Mouse (Mus musculus): ENCODE results near the gene Tmem190. TPM values are rescaled to one million over a fixed set of nuclear protein-coding genes. Genes with fewer than 3 reads are reported as not detected.

Tmem190 gene
- polyA plus RNA-seq (2012) = not detected in 2 replicates

DNA sequence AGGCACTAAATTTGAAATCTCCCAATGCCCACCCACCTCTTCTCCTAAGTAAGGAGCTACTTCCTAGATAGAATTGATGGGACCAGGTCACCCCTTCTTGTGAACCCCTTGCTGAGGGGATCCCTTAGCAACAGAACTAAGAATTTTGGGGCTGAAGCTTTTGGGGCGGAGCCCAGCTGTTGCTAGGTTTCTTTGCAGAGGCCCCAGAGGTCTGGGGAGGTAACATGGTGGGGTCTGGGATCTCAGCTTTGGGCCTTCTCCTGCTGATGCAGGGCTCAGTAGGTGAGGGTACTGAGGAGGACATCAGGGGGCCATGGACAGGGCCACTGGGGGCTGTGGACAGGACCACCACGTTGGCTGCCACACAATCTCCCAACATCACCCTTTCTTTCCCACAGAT, at the start of gene Tmem190, which contains the start of gene Il11:
TSS of gene Tmem190 (plus strand) at position 179 of the 400 bp plus-strand sequence.
TSS of gene Il11 (minus strand) at position 101 of the 400 bp plus-strand sequence.
- Histone ChIP-seq H3K4me3 (replicated peaks) (no peak within 1 kb of the TSS), H3K36me3 (ENCODE audit: control insufficient read depth) (peaks cover 22% of the 10 kb centered on the region), H3K9me3 (ENCODE audit: control insufficient read depth, low read length) (no peaks in the 10 kb centered on the region), H3K4me1 (ENCODE audit: control insufficient read depth) (peaks cover 46% of the 10 kb centered on the region), H3K27me3 (ENCODE audit: control insufficient read depth) (peaks cover 42% of the 10 kb centered on the region)
- TF ChIP-seq TAL1 (IDR thresholded peaks at IDR 0.05; ENCODE audit: low read length) (no peak), GATA1 (IDR thresholded peaks at IDR 0.05; ENCODE audit: low read length) (no peak)

DNA sequence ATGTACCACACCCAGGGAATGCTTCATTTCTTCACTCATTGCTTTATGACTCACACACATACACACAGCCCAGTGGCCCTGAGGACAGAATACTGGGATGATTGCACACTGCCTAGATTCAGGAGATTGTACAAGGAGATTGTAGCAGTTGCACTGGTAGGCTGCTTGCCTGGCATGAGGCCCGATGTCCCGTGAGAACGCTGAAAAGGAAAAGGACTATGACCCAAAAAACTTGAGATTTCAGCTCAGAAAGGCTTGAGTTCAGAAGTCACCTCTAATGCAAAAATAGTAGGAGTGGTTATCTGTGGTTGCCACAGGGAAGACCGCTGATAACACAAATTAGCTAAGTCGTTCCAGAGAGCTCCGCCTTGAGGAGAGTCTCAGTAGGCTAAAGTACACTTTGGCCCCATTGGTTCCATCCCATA, 49.8 kb upstream of the Tmem190 start:
- Histone ChIP-seq H3K4me1 (ENCODE audit: control insufficient read depth) (peaks cover 27% of the 10 kb centered on the region), H3K36me3 (ENCODE audit: control insufficient read depth) (no peaks in the 10 kb centered on the region), H3K27me3 (ENCODE audit: control insufficient read depth) (no peaks in the 10 kb centered on the region), H3K4me3 (replicated peaks) (no peak overlapping the region), H3K9me3 (ENCODE audit: control insufficient read depth, low read length) (no peaks in the 10 kb centered on the region)
- no peak for TF ChIP-seq TAL1 (IDR thresholded peaks at IDR 0.05; ENCODE audit: low read length)
- TF ChIP-seq GATA1 (IDR thresholded peaks at IDR 0.05; ENCODE audit: low read length) = peak; percentile 34; the same call in 1 of the 2 replicates

DNA sequence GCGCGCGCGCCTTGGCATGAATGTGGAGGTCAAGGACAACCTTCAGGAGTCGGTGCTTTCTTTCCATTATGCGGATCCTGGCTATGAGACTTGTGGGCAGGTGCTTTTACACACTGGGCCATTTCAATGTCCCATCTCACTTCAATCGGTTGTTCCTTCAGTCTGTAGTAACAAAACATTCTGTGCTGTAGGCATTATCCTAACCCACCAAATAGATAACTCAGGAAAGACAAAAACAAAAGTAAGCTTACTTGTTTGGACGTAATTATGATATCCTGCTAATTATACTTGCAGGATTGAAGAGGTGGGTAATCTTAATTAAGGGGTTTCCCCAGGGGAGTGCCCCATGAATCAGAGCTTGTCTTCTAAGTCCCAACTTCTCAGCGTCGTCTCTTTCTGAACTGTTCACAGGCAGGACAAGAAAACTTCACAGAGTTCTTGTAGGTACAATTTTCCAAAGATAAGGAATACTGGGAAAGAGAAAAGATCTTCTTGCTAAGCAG, 43.6 kb upstream of the Tmem190 start:
- Histone ChIP-seq H3K9me3 (ENCODE audit: control insufficient read depth, low read length) (no peaks in the 10 kb centered on the region), H3K36me3 (ENCODE audit: control insufficient read depth) (peaks cover 23% of the 10 kb centered on the region), H3K4me1 (ENCODE audit: control insufficient read depth) (peaks cover 58% of the 10 kb centered on the region), H3K27me3 (ENCODE audit: control insufficient read depth) (no peaks in the 10 kb centered on the region), H3K4me3 (replicated peaks) (peak overlapping the region; percentile 89)
- TF ChIP-seq TAL1 (IDR thresholded peaks at IDR 0.05; ENCODE audit: low read length) (no peak), GATA1 (IDR thresholded peaks at IDR 0.05; ENCODE audit: low read length) (no peak)

DNA sequence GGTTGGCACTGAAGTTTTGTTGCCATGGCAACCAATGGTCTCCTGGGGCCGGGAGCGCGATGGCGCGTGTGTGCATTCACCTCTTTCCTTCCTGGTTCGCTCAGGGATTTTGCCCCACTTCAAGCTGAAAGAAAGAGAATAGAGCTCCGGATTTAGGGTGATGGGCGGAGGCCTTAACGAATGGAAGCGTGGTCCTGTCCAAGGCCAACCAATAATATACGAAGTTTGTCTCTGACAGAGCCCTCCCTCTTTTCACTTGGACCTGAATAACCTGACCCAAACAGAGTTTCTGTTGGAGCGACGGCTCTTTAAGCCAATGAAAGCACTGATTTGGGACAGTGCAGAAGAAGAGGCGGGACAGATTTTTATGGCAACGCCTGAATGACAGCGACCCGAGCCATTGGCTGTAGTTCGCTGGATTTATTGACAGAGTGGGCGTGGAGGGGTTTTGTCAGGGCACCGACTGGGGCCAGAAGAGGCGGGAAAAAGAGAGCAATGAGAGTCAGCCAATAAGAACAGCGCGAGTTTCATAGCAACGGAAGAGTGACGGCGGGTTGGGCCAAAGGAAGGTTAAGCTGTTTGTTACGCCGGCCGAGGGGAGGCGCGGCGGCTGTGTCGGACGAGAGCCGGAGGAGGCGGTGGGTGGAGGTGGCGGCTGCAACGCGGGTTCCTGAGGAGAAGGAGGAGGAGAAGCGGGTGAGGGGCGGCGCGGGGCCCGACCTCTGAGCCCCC, 43.0 kb upstream of the Tmem190 start, which contains the start of gene Kmt5c:
TSS of gene Kmt5c (plus strand) at position 572 of the 732 bp plus-strand sequence.
- Histone ChIP-seq H3K4me1 (ENCODE audit: control insufficient read depth) (peaks cover 64% of the 10 kb centered on the region), H3K27me3 (ENCODE audit: control insufficient read depth) (no peaks in the 10 kb centered on the region), H3K9me3 (ENCODE audit: control insufficient read depth, low read length) (no peaks in the 10 kb centered on the region), H3K36me3 (ENCODE audit: control insufficient read depth) (peaks cover 30% of the 10 kb centered on the region), H3K4me3 (replicated peaks) (peak within 1 kb of the TSS; percentile 89)
- TF ChIP-seq TAL1 (IDR thresholded peaks at IDR 0.05; ENCODE audit: low read length) (no peak), GATA1 (IDR thresholded peaks at IDR 0.05; ENCODE audit: low read length) (no peak)

DNA sequence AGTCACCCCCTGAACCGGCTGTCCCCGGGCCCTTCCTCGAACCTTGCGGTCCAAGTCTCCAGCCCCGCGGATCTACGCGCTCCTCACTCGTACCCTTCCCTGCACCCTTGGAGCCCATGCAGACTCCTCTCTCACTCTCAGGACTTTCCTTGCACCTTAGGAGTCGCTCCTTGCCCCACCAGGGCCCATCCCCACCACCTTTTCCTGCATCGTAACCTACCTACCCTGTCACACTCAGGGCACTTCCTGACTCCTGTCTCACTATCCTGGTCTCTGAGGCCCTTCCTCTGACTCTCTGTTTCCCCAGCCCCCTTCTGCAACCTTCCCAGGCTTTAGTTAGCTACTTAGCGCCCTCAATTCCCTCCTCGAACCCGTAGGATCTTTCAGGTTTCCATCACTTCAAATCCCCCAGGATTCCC, 42.4 kb upstream of the Tmem190 start:
- H3K36me3 ChIP-seq (ENCODE audit: control insufficient read depth) = peaks cover 36% of the 10 kb centered on the region
- TF ChIP-seq TAL1 (IDR thresholded peaks at IDR 0.05; ENCODE audit: low read length) (no peak), GATA1 (IDR thresholded peaks at IDR 0.05; ENCODE audit: low read length) (no peak)
- H3K27me3 ChIP-seq (ENCODE audit: control insufficient read depth) = no peaks in the 10 kb centered on the region
- H3K4me3 ChIP-seq (replicated peaks) = peak overlapping the region; percentile 89
- H3K4me1 ChIP-seq (ENCODE audit: control insufficient read depth) = peaks cover 68% of the 10 kb centered on the region
- no peaks in the 10 kb centered on the region for H3K9me3 ChIP-seq (ENCODE audit: control insufficient read depth, low read length)

DNA sequence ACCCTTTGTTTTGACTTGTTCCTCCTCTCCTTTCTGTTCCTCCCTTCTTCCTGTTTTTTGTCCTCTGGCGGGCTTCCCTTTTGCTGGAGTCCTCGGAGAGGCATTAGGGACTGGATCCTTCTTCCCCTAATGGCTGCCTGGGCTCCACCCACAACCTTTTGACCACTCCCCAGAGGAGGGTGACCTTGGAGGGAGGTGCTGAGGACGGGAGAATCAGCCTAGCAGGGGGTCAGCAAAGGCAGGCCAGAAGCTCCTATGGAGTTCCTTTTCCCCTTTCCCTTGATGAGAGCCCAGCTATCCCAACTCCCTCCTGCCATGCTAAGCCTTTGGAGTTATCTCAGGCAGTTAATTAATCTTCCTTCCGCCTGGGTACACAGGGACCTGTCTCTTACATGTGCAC, 41.6 kb upstream of the Tmem190 start:
- Histone ChIP-seq H3K4me1 (ENCODE audit: control insufficient read depth) (peaks cover 75% of the 10 kb centered on the region), H3K36me3 (ENCODE audit: control insufficient read depth) (peaks cover 44% of the 10 kb centered on the region), H3K27me3 (ENCODE audit: control insufficient read depth) (no peaks in the 10 kb centered on the region), H3K4me3 (replicated peaks) (peak overlapping the region; percentile 89), H3K9me3 (ENCODE audit: control insufficient read depth, low read length) (no peaks in the 10 kb centered on the region)
- TF ChIP-seq TAL1 (IDR thresholded peaks at IDR 0.05; ENCODE audit: low read length) (no peak), GATA1 (IDR thresholded peaks at IDR 0.05; ENCODE audit: low read length) (no peak)

DNA sequence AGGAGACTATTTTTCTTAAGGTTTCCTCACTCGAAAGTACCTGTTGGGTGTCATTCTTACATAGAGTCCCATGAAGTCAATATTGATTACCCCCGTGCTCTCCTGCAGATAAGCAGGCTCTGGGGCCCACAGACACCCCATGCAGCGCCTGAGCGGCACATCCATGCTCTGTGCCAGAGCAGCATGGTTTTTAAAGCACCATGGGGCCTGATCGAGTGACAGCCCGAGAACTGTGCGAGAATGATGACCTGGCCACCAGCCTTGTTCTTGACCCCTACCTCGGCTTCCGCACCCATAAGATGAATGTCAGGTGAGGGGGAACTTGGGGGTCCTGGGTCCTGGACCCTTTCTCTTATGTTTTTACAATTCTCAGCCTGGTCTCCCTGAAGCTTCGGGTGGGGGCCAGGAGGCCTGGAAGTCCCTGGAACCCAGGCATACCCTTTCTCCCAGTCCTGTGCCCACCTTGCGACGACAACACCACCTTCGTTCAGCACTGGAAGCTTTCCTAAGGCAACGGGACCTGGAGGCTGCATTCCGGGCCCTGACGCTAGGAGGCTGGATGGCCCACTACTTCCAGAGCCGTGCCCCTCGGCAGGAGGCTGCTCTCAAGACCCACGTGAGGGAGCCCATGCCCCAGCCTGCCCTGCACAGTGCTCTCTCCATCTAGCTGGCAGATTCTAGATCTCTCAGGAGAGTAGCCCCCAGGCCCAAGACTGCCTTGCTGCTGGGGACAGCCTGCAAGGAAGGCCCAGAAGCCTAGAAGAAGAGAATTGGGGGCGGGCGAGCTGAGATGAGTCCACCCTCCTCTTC, 40.9 kb upstream of the Tmem190 start:
- Histone ChIP-seq H3K9me3 (ENCODE audit: control insufficient read depth, low read length) (no peaks in the 10 kb centered on the region), H3K27me3 (ENCODE audit: control insufficient read depth) (no peaks in the 10 kb centered on the region), H3K4me1 (ENCODE audit: control insufficient read depth) (peaks cover 82% of the 10 kb centered on the region), H3K36me3 (ENCODE audit: control insufficient read depth) (peaks cover 51% of the 10 kb centered on the region), H3K4me3 (replicated peaks) (peak overlapping the region; percentile 89)
- no peak for TF ChIP-seq TAL1 (IDR thresholded peaks at IDR 0.05; ENCODE audit: low read length)
- peak; percentile 29; the same call in 1 of the 2 replicates for TF ChIP-seq GATA1 (IDR thresholded peaks at IDR 0.05; ENCODE audit: low read length)

DNA sequence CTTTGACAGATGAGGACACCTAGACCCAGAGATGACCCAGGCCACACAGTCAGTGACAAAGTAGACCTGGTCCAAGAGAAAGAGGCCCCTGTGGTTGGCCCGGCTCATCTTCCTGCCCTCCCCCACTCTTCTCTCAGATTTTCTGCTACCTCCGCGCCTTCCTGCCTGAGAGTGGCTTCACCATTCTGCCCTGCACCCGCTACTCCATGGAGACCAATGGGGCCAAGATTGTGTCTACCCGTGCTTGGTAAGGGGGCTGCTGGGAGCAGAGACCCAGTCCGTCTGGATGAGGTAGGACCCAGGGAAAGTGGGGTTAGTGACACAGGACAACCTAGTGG, 40.3 kb upstream of the Tmem190 start:
- Histone ChIP-seq H3K4me1 (ENCODE audit: control insufficient read depth) (peaks cover 86% of the 10 kb centered on the region), H3K9me3 (ENCODE audit: control insufficient read depth, low read length) (no peaks in the 10 kb centered on the region), H3K36me3 (ENCODE audit: control insufficient read depth) (peaks cover 55% of the 10 kb centered on the region), H3K4me3 (replicated peaks) (peak overlapping the region; percentile 89), H3K27me3 (ENCODE audit: control insufficient read depth) (no peaks in the 10 kb centered on the region)
- no peak for TF ChIP-seq TAL1 (IDR thresholded peaks at IDR 0.05; ENCODE audit: low read length)
- no peak for TF ChIP-seq GATA1 (IDR thresholded peaks at IDR 0.05; ENCODE audit: low read length)

DNA sequence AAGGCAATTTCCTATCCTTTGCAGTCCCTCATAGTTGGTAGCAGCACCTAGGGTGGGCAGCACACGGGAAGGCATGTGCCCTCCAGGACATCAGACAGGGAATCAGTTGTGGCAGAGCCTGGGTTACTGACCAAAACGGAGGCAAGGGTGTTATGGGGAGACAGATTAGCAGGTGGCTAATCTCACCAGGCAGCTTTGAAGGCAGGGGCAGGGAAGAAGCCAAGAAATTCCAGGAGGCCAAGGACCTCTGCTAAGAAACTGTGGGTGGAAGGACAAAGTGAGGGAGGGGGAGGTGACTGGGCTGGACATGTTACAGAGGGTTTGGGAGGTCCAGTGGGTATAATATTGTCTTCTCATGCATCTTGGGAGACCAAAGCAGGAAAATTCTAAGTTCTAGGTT, 39.4 kb upstream of the Tmem190 start:
- Histone ChIP-seq H3K4me3 (replicated peaks) (peak overlapping the region; percentile 89), H3K4me1 (ENCODE audit: control insufficient read depth) (peaks cover 95% of the 10 kb centered on the region), H3K9me3 (ENCODE audit: control insufficient read depth, low read length) (no peaks in the 10 kb centered on the region), H3K36me3 (ENCODE audit: control insufficient read depth) (peaks cover 62% of the 10 kb centered on the region), H3K27me3 (ENCODE audit: control insufficient read depth) (no peaks in the 10 kb centered on the region)
- TF ChIP-seq GATA1 (IDR thresholded peaks at IDR 0.05; ENCODE audit: low read length) (peak; percentile 74), TAL1 (IDR thresholded peaks at IDR 0.05; ENCODE audit: low read length) (peak; percentile 77)
